Mouse (Mus musculus) granulocyte monocyte progenitor cell, adult 5-6 weeks (primary cell): ENCODE data around the gene Kif18a. TPM values are rescaled to one million over a fixed set of nuclear protein-coding genes. Genes with fewer than 3 reads are reported as not detected.

Experiments used
- ATAC-seq: replicated peaks from 2 replicates; pipeline ENCODE4 v1.8.0; 2016; ENCODE audit warnings: mild to moderate bottlenecking, moderate TSS enrichment, inconsistent platforms; ENCODE audit not compliant: poor library complexity, severe bottlenecking
- total RNA-seq, 2 experiments: library from RNA; stranded (forward) in 1 of 2; stranded (reverse) in 1 of 2; fragments of 200-712, 200-1000 nt in 1 of 2; fragments of >200 nt in 1 of 2; fragmentation: Nextera tagmentation in 1 of 2; gene quantifications; 2 replicates each; pipeline ENCODE4 v1.2.3; 2014 to 2017

The Kif18a gene
- total RNA-seq (2014; fragmentation: Nextera tagmentation) (11.8 and 13.2 TPM in 2 replicates), total RNA-seq (2017) (29.7 and 31.5 TPM in 2 replicates)

DNA sequence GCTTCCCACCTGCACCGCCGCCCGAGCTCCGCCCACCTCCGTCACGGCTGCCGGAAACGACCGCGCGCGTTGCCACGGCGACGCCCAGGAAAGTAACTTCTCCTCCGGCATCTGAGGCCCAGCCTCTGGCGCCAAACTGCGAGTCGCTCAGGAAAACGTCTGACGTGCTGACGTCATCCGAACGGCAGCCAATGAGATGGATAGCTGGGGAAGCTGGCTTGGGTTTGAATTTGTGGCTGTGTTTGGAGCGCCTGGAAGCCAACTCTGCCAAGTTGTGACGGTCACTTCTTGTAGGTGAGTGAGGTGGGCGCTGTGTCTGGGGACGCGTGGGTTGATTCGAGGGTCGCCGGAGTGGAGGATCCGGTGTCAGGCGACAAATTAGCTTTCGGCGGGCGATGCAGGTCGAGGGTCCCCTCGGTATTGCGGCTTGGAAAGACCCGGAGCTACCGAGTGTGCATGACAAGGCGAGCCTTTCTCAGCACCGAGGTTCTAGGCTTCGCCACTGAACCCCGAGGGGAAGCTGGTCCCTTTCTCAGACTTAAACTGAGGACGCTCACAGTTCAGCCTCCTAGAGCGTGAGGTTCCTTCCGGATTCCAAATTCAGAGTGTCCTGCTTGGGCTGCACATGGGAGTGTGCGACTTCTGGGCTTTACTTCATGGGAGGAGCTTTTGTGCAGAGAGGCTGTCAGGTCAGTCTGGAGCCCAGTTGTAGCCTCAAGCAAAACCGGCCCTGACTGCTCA, at the start of gene Kif18a, which contains the start of gene Mettl15:
TSS of gene Kif18a (plus strand) at position 139 of the 741 bp plus-strand sequence.
TSS of gene Mettl15 (minus strand) at position 149 of the 741 bp plus-strand sequence.
- ATAC-seq, result peak; percentile 90

- no peak for ATAC-seq
These were observed 46.7 kb upstream of the Kif18a start for GRCm38 (mm10) chr2:109233876-109234275.

GRCm38 (mm10) chr2:109235741-109236140, 44.8 kb upstream of the Kif18a start:
- no peak for ATAC-seq

DNA sequence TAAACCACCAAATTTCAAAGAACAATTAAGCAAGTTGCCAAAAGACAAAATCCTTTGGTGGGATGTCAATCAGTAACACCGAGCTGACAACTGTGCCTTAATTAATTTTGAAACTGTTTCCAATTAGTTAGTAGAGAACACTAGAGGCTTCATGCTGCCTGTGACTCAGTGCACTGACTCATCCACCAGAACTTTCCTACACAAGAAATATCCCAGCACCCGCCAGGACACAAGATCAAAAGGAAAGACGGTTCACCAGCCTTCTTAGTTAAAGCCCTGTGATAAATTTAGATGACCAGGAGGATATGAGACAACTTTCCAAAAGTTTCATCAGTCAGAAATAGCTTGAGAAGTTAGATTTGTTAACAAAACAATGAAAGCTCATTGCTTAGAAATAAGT, 38.6 kb upstream of the Kif18a start:
- ATAC-seq, result no peak

DNA sequence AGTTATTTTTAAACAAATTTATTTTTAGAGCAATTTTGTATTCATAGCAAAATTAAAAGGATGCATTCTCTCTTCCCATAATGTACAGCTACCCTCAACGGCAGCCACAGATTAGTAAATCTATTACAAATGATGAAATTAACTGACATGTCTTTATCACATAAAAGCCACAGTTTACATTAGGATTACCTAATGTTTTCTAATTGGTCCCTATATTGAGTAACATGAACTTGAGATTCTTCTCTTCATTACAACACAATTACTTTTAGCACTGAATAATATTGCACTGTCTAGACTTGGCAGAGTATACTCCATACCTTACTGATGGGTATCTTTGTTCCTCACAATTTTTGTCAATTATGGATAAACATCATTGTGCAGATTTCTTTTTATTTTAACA, 17.8 kb upstream of the Kif18a start:
- peak; percentile 65 for ATAC-seq

- ATAC-seq, result no peak
These were observed 7.4 kb upstream of the Kif18a start for GRCm38 (mm10) chr2:109273098-109273497.

GRCm38 (mm10) chr2:109277593-109277992, 2.9 kb upstream of the Kif18a start:
- no peak for ATAC-seq

GRCm38 (mm10) chr2:109278036-109278435, 2.5 kb upstream of the Kif18a start:
- peak; percentile 28 for ATAC-seq

- ATAC-seq, result no peak
These were observed 302 bp upstream of the Kif18a start for GRCm38 (mm10) chr2:109280272-109280599.

- ATAC-seq, result no peak
These were observed 778 bp downstream of the Kif18a start for GRCm38 (mm10) chr2:109281341-109281690.

- no peak for ATAC-seq
These were observed 3.6 kb downstream of the Kif18a start for GRCm38 (mm10) chr2:109284121-109284520.

GRCm38 (mm10) chr2:109289327-109289726, 8.8 kb downstream of the Kif18a start:
- ATAC-seq, result no peak

- ATAC-seq, result no peak
These were observed 15.7 kb downstream of the Kif18a start for GRCm38 (mm10) chr2:109296264-109296663.

DNA sequence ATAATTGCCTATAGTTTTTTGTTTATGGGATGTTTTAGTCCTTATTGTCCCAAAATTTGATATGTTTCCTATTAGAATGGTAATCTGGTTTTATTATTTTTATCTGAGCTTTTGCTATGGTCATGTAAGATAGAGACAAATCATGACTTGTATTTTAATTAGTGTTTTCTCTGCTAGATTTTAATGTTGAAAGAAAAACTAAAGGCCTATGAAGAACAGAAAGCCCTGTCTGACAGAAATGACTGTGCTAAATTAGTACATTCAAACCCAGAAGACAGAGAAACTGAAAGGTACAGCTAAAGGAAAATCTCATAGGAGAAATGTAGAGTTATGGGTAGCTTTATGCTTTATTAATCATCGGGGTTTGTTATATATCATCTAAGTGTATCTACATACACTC, 17.6 kb downstream of the Kif18a start:
- ATAC-seq, result no peak

- no peak for ATAC-seq
These were observed 21.7 kb downstream of the Kif18a start for GRCm38 (mm10) chr2:109302234-109302633.

DNA sequence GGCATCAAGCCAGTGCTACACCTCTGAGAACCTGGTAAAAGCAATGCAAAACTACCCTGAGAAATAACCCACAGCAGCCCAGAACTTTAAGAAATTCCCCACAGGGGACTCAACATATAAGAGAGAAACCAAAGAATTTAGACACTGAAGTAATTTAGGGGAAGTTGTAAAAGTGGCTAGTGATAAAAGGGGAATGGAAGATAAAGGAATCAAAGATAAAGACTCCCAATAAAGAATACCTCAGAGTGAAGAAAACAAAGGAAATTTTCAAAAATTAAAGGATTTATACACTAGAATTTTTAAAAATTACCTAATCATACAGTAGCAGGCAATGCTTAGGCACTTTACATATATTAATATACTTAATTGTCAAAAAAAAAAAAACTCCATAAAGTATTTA, 23.1 kb downstream of the Kif18a start:
- ATAC-seq, result no peak

GRCm38 (mm10) chr2:109311369-109311768, 30.8 kb downstream of the Kif18a start:
- no peak for ATAC-seq

DNA sequence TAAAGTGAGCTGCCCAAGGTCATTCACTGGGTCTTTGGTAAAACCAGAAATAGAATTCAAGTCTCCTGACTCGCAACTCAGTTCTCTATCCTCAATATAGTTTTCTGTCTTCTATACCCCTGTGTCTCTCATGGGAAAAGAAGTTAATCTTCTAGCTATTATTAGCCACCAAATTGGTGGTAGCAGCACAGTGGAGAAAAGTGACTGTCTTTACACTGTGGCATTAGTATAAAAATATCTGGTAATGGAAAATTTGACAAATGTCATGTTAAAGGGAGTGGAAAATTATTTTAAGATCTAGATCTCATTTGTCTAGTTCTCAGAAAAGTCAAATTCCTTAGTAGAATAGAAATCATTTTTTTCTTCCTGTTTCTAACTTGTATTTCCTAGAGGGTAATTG, 51.3 kb downstream of the Kif18a start:
- no peak for ATAC-seq

DNA sequence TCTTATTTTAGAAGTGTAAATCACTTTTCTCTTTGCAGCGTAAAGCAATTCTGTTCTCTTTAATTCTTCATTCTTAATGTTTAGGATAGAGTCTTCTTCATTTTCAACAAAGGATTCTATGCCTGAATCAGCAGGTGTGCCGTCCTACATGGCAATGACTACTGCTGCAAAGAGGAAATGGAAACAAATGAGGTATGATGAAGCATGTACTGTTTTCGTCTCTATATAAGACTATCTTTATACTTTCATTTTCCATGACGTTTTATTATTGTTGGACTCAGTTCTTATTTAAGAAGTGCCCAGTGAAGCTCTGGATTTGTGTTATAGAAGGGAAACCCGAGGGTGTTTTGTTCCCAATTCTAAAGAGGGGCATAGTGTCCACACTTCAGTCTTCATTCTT, 53.7 kb downstream of the Kif18a start:
- no peak for ATAC-seq

DNA sequence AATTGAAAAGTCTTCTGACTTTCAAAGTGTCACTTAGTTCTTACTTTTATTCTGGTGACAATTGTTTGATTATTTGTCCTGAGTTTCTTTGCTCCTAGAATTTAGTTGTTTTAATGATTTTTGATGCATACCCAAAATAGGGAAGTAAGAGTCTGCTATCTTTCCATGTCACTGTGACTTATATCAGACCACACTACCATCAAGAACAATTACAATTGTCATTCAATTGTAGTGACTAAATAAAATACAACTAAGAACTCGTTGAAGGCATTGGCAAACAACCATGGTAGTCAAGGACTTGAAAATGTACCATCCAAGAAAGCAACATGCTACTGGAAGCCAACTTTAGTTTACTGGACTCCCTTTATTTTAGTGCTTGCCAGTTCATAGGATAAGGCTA, 55.2 kb downstream of the Kif18a start:
- ATAC-seq, result no peak

- ATAC-seq, result no peak
These were observed 64.8 kb downstream of the Kif18a start for GRCm38 (mm10) chr2:109345386-109345785.

DNA sequence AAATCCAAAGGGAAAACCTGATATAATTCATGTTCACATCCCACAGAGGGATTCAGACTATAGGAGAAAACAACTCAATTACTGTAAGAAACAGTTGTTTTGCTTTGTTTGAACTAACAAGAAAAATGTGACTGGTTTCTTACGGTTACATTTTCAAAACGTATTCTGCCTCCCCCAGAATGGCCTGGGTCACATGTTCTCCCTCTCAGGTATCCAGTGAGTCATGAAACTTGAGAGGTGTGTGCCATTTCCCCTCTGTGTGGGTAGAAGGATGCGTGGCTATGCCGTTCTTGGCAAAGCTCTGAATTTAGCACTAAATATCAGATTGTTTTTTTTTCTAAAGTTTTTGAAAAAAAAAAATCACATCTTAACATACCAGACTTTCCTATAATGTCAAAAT, 68.2 kb downstream of the Kif18a start:
- ATAC-seq, result no peak
